Mouse (Mus musculus): ENCODE measurements around the gene 5730596B20Rik.

5730596B20Rik gene

GRCm38 (mm10) chr6:52177061-52177735 is at the start of gene 5730596B20Rik:
5730596B20Rik (plus strand) TSS chr6:52177498.
- DNase-seq (ENCODE audit: low spot score): no peak

GRCm38 (mm10) chr6:52137841-52138535 is 39.3 kb upstream of the 5730596B20Rik start:
- no peak for DNase-seq (ENCODE audit: low spot score)

GRCm38 (mm10) chr6:52138576-52138975 is 38.7 kb upstream of the 5730596B20Rik start:
- no peak for DNase-seq (ENCODE audit: low spot score)

- no peak for DNase-seq (ENCODE audit: low spot score)
These were observed 38.2 kb upstream of the 5730596B20Rik start for GRCm38 (mm10) chr6:52139115-52139514.

GRCm38 (mm10) chr6:52150401-52150966 is 26.8 kb upstream of the 5730596B20Rik start:
- no peak for DNase-seq (ENCODE audit: low spot score)

GRCm38 (mm10) chr6:52151571-52151970 is 25.7 kb upstream of the 5730596B20Rik start:
- no peak for DNase-seq (ENCODE audit: low spot score)

GRCm38 (mm10) chr6:52152226-52153193 is 24.8 kb upstream of the 5730596B20Rik start:
- DNase-seq (ENCODE audit: low spot score): no peak

GRCm38 (mm10) chr6:52153270-52153669 is 24.0 kb upstream of the 5730596B20Rik start:
- no peak for DNase-seq (ENCODE audit: low spot score)

- no peak for DNase-seq (ENCODE audit: low spot score)
These were observed 23.3 kb upstream of the 5730596B20Rik start for GRCm38 (mm10) chr6:52154044-52154443.

GRCm38 (mm10) chr6:52155471-52155870 is 21.8 kb upstream of the 5730596B20Rik start:
- no peak for DNase-seq (ENCODE audit: low spot score)

GRCm38 (mm10) chr6:52156551-52157200 is 20.6 kb upstream of the 5730596B20Rik start:
- no peak for DNase-seq (ENCODE audit: low spot score)

- no peak for DNase-seq (ENCODE audit: low spot score)
These were observed 19.6 kb upstream of the 5730596B20Rik start for GRCm38 (mm10) chr6:52157466-52158275.

GRCm38 (mm10) chr6:52158276-52159051 is 18.8 kb upstream of the 5730596B20Rik start, which contains the start of gene Hoxa1:
Hoxa1 (minus strand) TSS chr6:52158317.
- DNase-seq (ENCODE audit: low spot score): no peak

- DNase-seq (ENCODE audit: low spot score): no peak
These were observed 18.0 kb upstream of the 5730596B20Rik start for GRCm38 (mm10) chr6:52159164-52159761.

- no peak for DNase-seq (ENCODE audit: low spot score)
These were observed 17.3 kb upstream of the 5730596B20Rik start for GRCm38 (mm10) chr6:52159979-52160378.

- no peak for DNase-seq (ENCODE audit: low spot score)
These were observed 16.6 kb upstream of the 5730596B20Rik start for GRCm38 (mm10) chr6:52160511-52161335.

- no peak for DNase-seq (ENCODE audit: low spot score)
These were observed 15.8 kb upstream of the 5730596B20Rik start for GRCm38 (mm10) chr6:52161336-52162092.

- DNase-seq (ENCODE audit: low spot score): no peak
These were observed 15.3 kb upstream of the 5730596B20Rik start for GRCm38 (mm10) chr6:52162093-52162380.

All from layer of hippocampus, adult 9-10 months (tissue).